Mouse (Mus musculus) limb, embryonic 14.5 days (tissue): Measurements from ENCODE around the gene Ypel4. TPM values are rescaled to one million over a fixed set of nuclear protein-coding genes. Genes with fewer than 3 reads are reported as not detected.

Experiments
- ATAC-seq: fragments of 200-750 bp; cut with Nextera tagmentation; 2 replicates; pipeline ENCODE4 v1.8.0; 2017; ENCODE audit warnings: low read depth, moderate number of reproducible peaks, moderate TSS enrichment; ENCODE audit not compliant: low FRiP score
- DNase-seq: peaks from one replicate; pipeline ENCODE4 v3.0.0-alpha.2; 2015; ENCODE audit warnings: low spot score
- H3K27ac ChIP-seq: fragments of 300-500 bp; sonication (generic); replicated peaks from 2 replicates; pipeline ENCODE4 v1.5.1; 2014; ENCODE audit warnings: low read depth, mild to moderate bottlenecking, low read length, moderate library complexity, mixed read lengths
- H3K27me3 ChIP-seq: fragments of 300-500 bp; sonication (generic); 2 replicates; pipeline ENCODE4 v1.6.1; 2014; ENCODE audit warnings: low read length, mixed read lengths; ENCODE audit not compliant: control insufficient read depth, insufficient read depth
- H3K36me3 ChIP-seq: fragments of 300-500 bp; sonication (generic); 2 replicates; pipeline ENCODE4 v1.6.1; 2014; ENCODE audit warnings: mild to moderate bottlenecking, low read length, moderate library complexity, mixed read lengths; ENCODE audit not compliant: control insufficient read depth, insufficient read depth
- H3K4me1 ChIP-seq: fragments of 300-500 bp; sonication (generic); 2 replicates; pipeline ENCODE4 v1.6.1; 2014; ENCODE audit warnings: antibody characterized with exemption, low read length, mixed read lengths; ENCODE audit not compliant: control insufficient read depth, insufficient read depth
- H3K4me2 ChIP-seq: fragments of 300-500 bp; sonication (generic); replicated peaks from 2 replicates; pipeline ENCODE4 v1.6.1; 2014; ENCODE audit warnings: low read depth, mild to moderate bottlenecking, low read length, moderate library complexity; ENCODE audit not compliant: severe bottlenecking
- H3K4me3 ChIP-seq: fragments of 300-500 bp; sonication (generic); replicated peaks from 2 replicates; pipeline ENCODE4 v1.5.1; 2014; ENCODE audit warnings: low read length
- H3K9ac ChIP-seq: fragments of 300-500 bp; sonication (generic); 2 replicates; pipeline ENCODE4 v1.6.1; 2014; ENCODE audit warnings: mild to moderate bottlenecking, low read depth, low read length, moderate library complexity; ENCODE audit not compliant: severe bottlenecking
- H3K9me3 ChIP-seq: fragments of 300-500 bp; sonication (generic); 2 replicates; pipeline ENCODE4 v1.6.1; 2016; ENCODE audit warnings: low read length; ENCODE audit not compliant: control insufficient read depth
- POLR2A ChIP-seq: fragments of 200-500 bp; IDR thresholded peaks from 2 replicates; pipeline ENCODE4 v1.8.0; 2012; ENCODE audit warnings: inconsistent platforms, mild to moderate bottlenecking, moderate library complexity, borderline replicate concordance; ENCODE audit not compliant: insufficient read depth, insufficient read length; ENCODE audit errors: extremely low read depth
- WGBS: fragments of 180-500 bp; shearing (Covaris S2); extraction: QIAGEN DNeasy Blood & Tissue Kit; methylation state at CpG from one replicate; pipeline ENCODE4 v1.1.7; 2014; 5-methylcytosine and 5-hydroxymethylcytosine counted together
- polyA plus RNA-seq, 2 experiments: library from polyadenylated mRNA; depleted of rRNA in 1 of 2; stranded (reverse) in 1 of 2; unstranded in 1 of 2; fragments of >200 nt; fragmentation: Nextera tagmentation in 1 of 2; extraction: Ambion mirVana in 1 of 2; gene quantifications; 2 replicates each; pipeline versions ENCODE4 v1.2.1 to v1.2.3; 2012 to 2014

The Ypel4 gene
- polyA plus RNA-seq, 2 experiments, result 7.4 to 14.6 TPM

DNA sequence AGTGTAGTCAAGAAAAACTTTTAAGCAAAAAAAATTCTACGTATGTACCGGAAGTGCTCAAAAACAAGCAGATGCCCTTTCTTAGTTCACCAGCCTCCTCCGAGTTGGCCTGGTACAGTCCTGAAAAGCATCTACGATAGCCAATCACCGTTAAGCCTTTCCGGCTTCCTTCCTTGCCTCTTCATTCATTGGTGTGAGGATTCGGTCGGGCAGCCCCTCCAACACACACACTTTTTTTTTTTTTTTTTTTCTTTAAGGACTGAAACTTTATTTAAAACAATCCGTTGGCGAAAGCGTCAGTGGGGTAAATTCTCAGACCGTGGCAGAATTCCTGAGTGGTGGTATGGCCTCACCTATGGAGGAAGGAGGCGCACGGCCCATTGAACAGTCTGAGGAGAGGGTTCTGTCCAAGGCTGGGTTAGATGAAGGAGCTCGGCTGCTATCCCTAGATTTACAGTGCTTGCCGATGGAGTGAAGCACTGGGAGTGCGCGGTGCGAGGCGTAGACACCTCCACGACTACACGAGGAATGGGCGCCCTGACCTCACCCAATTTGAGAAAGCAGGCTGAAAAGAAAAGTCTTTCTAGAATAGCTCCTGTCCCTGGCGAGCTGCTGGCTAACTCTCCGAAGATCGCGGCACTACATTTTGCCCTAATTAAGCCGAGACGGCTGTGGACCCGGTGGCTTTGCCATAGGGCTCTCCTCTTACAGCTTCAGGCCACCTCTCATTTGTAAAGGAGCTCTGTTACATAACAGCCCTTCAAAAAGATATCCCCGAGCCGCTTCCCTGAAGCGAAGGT is 18.1 kb upstream of the Ypel4 start:
- H3K9me3 ChIP-seq, result no peaks in the 10 kb centered on the region
- peak; percentile 96 for ATAC-seq
- no peaks in the 10 kb centered on the region for H3K27me3 ChIP-seq
- H3K4me3 ChIP-seq, result peak overlapping the region; percentile 92
- peaks cover 8% of the 10 kb centered on the region; the same call in 1 of the 2 replicates for H3K4me1 ChIP-seq
- TF ChIP-seq POLR2A, result peak; percentile 41; the same call in 1 of the 2 replicates
- H3K9ac ChIP-seq, result peak overlapping the region; percentile 92
- H3K4me2 ChIP-seq, result peak overlapping the region; percentile 82
- H3K36me3 ChIP-seq, result peaks cover 2% of the 10 kb centered on the region
- peak overlapping the region; percentile 92 for H3K27ac ChIP-seq
- peak; percentile 98 for DNase-seq
- under 1% methylated on average over 33 of the region's 33 CpGs for WGBS

DNA sequence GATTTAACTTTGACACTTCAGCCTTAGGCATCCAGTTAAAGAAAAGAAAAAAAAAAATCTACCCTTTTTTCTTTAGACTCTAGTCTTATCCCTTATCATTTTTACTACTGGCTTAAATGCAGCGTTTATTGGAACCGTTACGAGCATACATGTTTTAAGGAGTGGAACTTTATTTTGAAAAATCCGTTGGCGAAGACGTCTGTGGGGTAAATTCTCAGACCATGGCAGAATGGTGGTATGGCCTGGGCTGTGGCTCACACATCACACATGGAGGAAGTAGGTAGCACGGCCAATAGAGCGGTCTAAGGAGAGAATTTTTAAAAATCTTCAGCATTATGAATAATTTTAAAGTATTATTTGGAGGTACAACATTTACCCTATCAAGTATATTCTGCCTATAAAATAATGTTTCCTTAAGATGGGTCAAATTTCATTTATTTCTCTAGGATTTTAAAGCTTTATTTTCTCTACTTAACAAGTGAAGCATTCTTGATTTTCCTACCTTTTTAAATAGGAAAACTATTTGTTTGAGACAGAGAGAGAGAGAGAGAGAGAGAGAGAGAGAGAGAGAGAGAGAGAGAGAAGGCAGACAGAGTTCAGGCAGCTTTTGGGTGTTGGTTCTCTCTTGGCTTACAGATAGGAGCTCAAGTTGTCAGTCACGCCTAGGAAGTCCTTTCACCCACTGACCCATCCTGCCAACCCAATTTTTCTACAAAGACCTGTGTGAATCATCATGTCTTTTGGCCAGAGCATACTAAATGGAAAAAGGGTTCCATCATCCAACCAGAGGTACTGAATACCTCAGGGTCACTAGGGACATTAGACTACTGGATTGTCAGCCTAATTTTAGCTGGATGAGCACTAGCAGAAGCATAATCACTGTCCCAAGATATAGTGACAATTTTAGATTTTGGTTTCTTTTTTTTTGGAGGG is 17.2 kb upstream of the Ypel4 start:
- no peak for ATAC-seq
- 26% methylated on average over 9 of the region's 9 CpGs for WGBS
- Histone ChIP-seq H3K9me3 (no peaks in the 10 kb centered on the region), H3K4me1 (peaks cover 8% of the 10 kb centered on the region; the same call in 1 of the 2 replicates), H3K36me3 (0 out of 2 replicates have a peak, but pooled peaks cover 5% of the 10 kb centered on the region), H3K4me2 (peak overlapping the region; percentile 82), H3K27me3 (no peaks in the 10 kb centered on the region), H3K9ac (peak overlapping the region; percentile 92), H3K27ac (peak overlapping the region; percentile 92), H3K4me3 (peak overlapping the region; percentile 92)
- DNase-seq, result no peak
- TF ChIP-seq POLR2A, result no peak

DNA sequence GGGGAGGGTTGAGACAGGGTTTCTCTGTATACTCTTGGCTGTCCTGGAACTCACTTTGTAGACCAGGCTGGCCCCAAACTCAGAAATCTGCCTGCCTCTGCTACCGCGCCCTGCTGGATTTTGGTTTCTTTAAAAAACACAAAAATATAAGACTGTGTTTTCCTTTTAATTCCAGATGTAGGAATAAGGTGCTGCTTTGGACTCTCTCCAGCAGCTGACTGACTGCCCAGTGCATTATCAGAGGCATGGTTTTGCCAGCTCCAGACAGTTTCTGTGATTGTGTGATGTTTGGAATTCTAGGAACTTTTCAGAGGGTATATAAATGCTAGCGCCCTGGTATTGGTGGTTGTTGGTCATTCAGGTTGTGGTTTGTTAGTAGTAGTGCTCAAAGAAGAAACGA is 16.5 kb upstream of the Ypel4 start:
- Histone ChIP-seq H3K9ac (no peak overlapping the region), H3K27ac (no peak overlapping the region), H3K36me3 (0 out of 2 replicates have a peak, but pooled peaks cover 5% of the 10 kb centered on the region), H3K4me1 (peaks cover 8% of the 10 kb centered on the region; the same call in 1 of the 2 replicates), H3K27me3 (no peaks in the 10 kb centered on the region), H3K9me3 (no peaks in the 10 kb centered on the region), H3K4me2 (no peak overlapping the region), H3K4me3 (no peak overlapping the region)
- no peak for TF ChIP-seq POLR2A
- WGBS, result 94% methylated on average over 4 of the region's 4 CpGs
- DNase-seq (no peak), ATAC-seq (no peak)

DNA sequence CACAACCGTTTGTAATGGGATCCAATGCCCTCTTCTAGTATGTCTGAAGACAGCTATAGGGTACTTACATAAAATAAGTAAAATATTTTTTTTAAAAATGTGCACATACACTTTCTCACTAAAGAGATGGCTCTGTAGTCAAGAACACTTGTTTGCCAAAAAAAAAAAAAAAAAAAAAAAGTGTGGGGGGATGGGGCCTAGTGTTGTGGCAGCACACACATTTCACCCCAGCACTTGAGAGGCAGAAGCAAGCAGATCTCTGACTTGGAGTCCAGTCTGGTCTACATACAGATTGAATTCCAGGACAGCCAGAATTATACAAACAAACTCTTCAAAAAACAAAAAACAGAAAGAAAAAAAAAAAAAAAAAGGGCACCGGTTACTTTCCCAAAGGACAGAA is 13.1 kb upstream of the Ypel4 start:
- Histone ChIP-seq H3K36me3 (peaks cover 20% of the 10 kb centered on the region), H3K4me3 (no peak overlapping the region), H3K27me3 (no peaks in the 10 kb centered on the region), H3K27ac (no peak overlapping the region), H3K9ac (no peak overlapping the region), H3K9me3 (no peaks in the 10 kb centered on the region), H3K4me2 (no peak overlapping the region), H3K4me1 (0 out of 2 replicates have a peak, but pooled peaks cover 3% of the 10 kb centered on the region)
- 95% methylated on average over 2 of the region's 2 CpGs for WGBS
- no peak for DNase-seq
- no peak for TF ChIP-seq POLR2A
- ATAC-seq, result no peak

DNA sequence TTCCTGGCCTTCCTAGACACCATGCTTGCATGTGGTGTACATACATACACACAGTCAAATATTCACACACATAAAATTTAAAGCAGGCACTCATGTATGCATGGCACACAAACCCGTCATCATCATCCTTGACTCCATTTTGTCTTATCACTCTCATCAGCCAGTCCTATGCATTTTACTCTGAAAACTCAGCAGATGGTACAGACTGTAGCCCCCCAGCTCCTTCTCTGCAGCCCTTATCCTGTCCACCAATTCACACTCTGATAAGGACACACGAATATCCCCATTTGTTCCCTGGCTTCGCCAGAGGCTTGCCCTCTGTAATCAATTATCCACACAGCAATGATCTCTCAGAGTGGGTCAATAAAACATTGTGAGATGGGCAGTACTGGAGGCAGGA is 12.7 kb upstream of the Ypel4 start:
- no peak overlapping the region for H3K27ac ChIP-seq
- H3K4me1 ChIP-seq, result peaks cover 6% of the 10 kb centered on the region; the same call in 1 of the 2 replicates

More for the DNA sequence above, 12.7 kb upstream of the Ypel4 start:
- Histone ChIP-seq H3K4me2 (no peak overlapping the region), H3K27me3 (no peaks in the 10 kb centered on the region), H3K9me3 (no peaks in the 10 kb centered on the region), H3K36me3 (peaks cover 22% of the 10 kb centered on the region), H3K4me3 (no peak overlapping the region), H3K9ac (no peak overlapping the region)
- DNase-seq (no peak), ATAC-seq (no peak)
- TF ChIP-seq POLR2A, result no peak
- 79% methylated on average over 3 of the region's 3 CpGs for WGBS
